Mouse (Mus musculus) testis, adult 2 months (tissue): Measurements from ENCODE around the gene Plg. TPM values are rescaled to one million over a fixed set of nuclear protein-coding genes. Genes with fewer than 3 reads are reported as not detected.

ENCODE experiments used
- H3K27ac ChIP-seq: fragments of 200-500 bp; 2 replicates; pipeline ENCODE4 v1.5.1; 2012; ENCODE audit warnings: low read depth, low read length; ENCODE audit not compliant: control insufficient read depth, insufficient read depth
- H3K27me3 ChIP-seq: fragments of 200-500 bp; 2 replicates; pipeline ENCODE4 v1.6.1; 2012; ENCODE audit warnings: mild to moderate bottlenecking, low read length, moderate library complexity; ENCODE audit not compliant: control insufficient read depth, insufficient read depth
- H3K36me3 ChIP-seq: fragments of 200-500 bp; 2 replicates; pipeline ENCODE4 v1.6.1; 2012; ENCODE audit warnings: mild to moderate bottlenecking, low read length; ENCODE audit not compliant: control insufficient read depth, insufficient read depth
- H3K4me1 ChIP-seq: fragments of 200-500 bp; 2 replicates; pipeline ENCODE4 v1.6.1; 2012; ENCODE audit warnings: low read length; ENCODE audit not compliant: control insufficient read depth, insufficient read depth
- H3K4me3 ChIP-seq: fragments of 200-500 bp; 2 replicates; pipeline ENCODE4 v1.5.1; 2012; ENCODE audit warnings: low read depth, mild to moderate bottlenecking, low read length, moderate library complexity, mixed read lengths; ENCODE audit not compliant: control insufficient read depth
- CTCF ChIP-seq: fragments of 200-500 bp; IDR thresholded peaks from 2 replicates; pipeline ENCODE4 v1.5.1; 2012; ENCODE audit warnings: low read depth, mild to moderate bottlenecking, inconsistent platforms, low read length, moderate library complexity; ENCODE audit not compliant: control insufficient read depth, insufficient read depth, insufficient replicate concordance
- POLR2A ChIP-seq: fragments of 200-500 bp; IDR thresholded peaks from 2 replicates; pipeline ENCODE4 v1.6.1; 2012; ENCODE audit warnings: low read depth, mild to moderate bottlenecking, inconsistent platforms, low read length, moderate library complexity; ENCODE audit not compliant: control insufficient read depth
- polyA plus RNA-seq: library from polyadenylated mRNA; depleted of rRNA; stranded (reverse); fragments of >200 nt; gene quantifications from 2 replicates; pipeline ENCODE4 v1.2.3, GENCODE M21; 2012

Gene Plg
- polyA plus RNA-seq, 1 experiment = 0.06 TPM

DNA sequence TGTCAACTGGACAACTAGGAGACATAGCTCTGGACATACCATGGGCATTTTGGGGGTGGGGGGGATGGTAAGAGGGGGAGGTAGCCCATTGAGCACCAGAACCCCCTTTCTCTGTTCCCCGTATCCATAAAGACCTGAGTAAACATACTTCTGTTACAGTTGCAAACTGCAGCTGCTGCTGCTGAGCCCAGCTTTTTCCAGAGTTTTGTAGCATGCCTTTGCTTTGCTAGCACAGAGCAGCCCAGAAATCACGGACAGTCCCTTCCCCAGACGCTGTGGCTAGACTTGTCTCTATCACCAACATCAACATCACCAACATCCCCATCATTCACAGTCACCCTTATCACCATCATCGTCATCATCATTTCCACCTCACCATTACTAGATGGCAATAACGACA is 37.3 kb downstream of the Plg start:
- Histone ChIP-seq H3K27ac (no peak overlapping the region), H3K36me3 (no peaks in the 10 kb centered on the region), H3K4me1 (peaks cover under 1% of the 10 kb centered on the region), H3K4me3 (no peak overlapping the region), H3K27me3 (no peaks in the 10 kb centered on the region)
- TF ChIP-seq POLR2A (no peak), CTCF (no peak)

DNA sequence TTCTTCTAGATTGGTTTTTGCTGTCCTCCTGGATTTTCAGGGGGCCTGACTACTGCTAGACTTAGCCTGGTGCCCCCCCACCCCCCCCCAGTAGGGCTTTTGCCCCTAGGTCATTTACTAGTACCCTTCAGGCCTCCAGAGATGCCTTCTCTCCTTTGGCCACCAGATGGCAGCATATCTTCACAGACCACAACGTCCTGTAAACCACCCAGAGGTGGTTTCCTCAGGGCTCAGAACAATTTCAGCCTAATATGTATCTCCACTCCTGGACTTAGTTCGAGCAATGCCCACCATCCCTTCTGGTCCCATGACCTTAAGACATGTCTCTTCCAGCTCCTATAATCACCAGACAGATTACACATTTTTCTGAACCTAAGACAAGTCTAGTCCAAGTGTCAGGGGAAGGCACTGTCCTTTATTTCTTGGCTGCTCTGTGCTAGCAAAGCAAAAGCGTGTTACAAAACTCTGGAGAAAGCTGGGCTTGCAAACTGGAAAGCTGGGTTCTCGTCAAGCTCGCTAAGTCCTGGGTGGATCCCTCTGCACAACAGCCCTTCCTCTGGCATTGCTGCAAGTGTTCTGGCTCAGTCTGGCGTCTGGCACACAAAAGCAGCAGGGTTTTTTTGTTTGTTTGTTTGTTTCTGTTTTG is 38.0 kb downstream of the Plg start:
- TF ChIP-seq CTCF (peak; percentile 57; the same call in 1 of the 2 replicates), POLR2A (no peak)
- H3K27me3 ChIP-seq = no peaks in the 10 kb centered on the region
- H3K4me1 ChIP-seq = peaks cover 3% of the 10 kb centered on the region
- no peak overlapping the region for H3K4me3 ChIP-seq
- no peak overlapping the region; the same call in 1 of the 2 replicates for H3K27ac ChIP-seq
- no peaks in the 10 kb centered on the region for H3K36me3 ChIP-seq

DNA sequence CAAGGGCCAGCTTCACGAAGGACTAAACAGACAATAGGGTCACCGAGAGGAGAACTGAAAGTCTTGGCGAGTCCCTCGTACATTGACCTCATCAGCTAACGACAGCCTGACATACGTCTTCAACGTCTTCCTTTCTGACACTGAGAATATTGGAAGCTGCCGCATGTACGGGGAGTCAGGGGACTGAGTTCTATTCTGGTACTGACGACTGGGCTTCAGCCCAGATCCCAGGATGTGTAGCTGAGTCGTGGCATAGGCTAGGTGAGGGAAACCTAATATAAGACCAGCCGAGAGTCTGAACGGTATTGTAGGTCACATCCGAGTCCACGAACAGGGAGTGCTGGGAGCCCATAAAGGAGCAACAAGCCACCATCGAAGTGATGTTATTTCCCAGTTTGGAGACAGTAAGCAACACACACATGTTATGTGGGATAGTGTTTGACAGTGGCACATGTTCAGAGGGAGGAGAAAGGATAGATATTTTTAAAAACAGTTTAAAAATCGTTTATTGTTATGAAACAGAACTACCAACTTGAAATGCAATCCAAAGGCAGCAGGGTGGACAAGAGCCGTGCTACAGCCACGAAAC is 41.2 kb downstream of the Plg start:
- Histone ChIP-seq H3K27ac (no peak overlapping the region), H3K36me3 (no peaks in the 10 kb centered on the region), H3K27me3 (no peaks in the 10 kb centered on the region), H3K4me3 (peak overlapping the region; percentile 7; the same call in 1 of the 2 replicates), H3K4me1 (peaks cover 3% of the 10 kb centered on the region)
- TF ChIP-seq CTCF = no peak
- no peak for TF ChIP-seq POLR2A

DNA sequence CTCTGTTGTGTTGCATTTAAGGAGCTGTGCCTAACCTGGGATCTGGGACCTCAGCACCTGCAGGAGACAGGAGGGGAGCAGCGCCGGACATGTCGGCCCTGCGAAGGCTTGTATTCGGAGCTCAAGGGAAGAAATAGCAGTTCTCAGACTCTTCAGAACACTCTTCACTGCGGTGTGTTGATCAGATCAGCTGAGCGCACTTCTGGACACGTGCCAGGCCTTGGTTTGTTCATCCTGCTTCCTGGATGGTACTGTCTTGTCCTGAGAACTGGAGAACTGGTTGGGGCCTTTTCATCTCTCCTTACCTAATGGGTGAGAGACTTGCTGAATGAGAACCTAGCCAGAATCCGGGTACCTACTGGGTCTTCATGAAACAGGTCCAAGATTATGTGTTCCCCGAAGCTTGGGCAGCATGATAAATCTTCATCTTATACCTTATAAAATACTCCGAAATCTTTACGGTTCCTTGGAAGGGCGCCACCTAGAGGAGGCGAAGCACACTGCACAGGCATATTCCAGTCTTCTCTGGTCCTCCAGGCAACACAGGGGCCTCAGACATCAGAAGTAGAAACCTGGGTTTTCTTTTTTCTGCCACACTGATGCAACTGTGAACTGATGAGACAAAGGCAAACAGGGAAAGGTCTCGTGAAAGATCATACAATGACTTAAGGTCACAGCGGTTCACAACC is 42.6 kb downstream of the Plg start:
- TF ChIP-seq CTCF (peak; percentile 78; the same call in 1 of the 2 replicates), POLR2A (no peak)
- Histone ChIP-seq H3K27me3 (no peaks in the 10 kb centered on the region), H3K27ac (no peak overlapping the region), H3K4me1 (peaks cover 3% of the 10 kb centered on the region), H3K36me3 (no peaks in the 10 kb centered on the region), H3K4me3 (peak overlapping the region; percentile 85)

DNA sequence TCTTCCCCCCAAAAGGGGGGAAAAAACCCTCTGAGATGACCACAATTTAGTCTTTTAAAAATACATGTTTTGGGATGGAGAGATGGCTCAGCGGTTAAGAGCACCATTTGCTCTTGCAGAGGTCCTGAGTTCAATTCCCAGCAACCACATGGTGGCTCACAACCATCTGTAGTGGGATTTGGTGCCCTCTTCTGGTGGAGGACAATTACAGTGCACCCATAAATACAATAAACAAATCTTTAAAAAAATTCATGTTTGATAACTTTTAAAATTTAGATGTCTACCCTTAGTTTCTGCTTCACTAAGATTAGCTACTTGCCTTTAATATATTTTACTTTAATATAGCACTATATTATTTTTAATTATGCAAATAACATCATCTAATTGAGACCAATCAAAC is 43.7 kb downstream of the Plg start:
- H3K36me3 ChIP-seq = no peaks in the 10 kb centered on the region
- no peaks in the 10 kb centered on the region for H3K27me3 ChIP-seq
- H3K4me3 ChIP-seq = no peak overlapping the region
- H3K4me1 ChIP-seq = peaks cover 3% of the 10 kb centered on the region
- TF ChIP-seq CTCF (no peak), POLR2A (no peak)
- no peak overlapping the region for H3K27ac ChIP-seq

DNA sequence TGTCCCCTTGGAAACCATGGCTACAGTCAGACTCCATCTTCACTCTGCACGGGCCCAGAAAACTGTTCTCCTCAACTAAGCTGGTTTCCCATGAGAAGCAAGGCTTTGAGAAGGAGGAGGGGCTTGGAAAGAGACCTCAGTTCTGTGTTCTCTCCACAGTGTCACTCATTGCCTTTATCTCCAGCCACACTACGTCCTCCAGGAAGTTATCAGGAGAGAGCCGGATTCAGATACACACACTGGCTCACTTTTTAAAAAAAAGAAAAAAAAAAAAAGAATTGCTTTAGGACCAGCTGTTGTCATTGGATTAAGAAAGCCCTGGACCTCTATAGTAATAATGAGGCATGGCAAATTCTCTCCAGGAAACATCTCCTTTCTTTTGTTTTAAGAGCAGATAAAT is 48.7 kb downstream of the Plg start:
- TF ChIP-seq POLR2A = no peak
- no peak for TF ChIP-seq CTCF
- H3K27ac ChIP-seq = no peak overlapping the region

DNA sequence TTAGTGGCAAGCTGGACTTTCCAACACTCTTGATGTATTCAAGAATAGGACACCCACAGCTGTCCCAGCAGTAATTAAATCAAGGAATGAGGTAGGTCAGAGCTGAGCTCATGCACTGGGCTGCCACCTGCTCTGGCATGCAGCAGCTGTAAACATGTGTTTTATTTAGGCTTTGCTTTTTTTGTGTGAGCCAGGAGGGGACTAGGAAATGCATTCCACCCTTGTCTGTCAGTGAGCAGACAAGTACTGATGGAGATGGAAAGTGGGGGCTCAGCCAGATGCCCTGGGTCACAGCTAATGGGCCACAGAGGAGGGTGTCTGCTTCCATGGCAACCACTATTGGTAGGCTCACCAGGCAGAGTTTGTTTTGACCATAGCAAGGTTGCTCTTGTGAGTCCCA is 50.0 kb downstream of the Plg start:
- Histone ChIP-seq H3K36me3 (no peaks in the 10 kb centered on the region), H3K4me3 (no peak overlapping the region), H3K27ac (no peak overlapping the region), H3K4me1 (no peaks in the 10 kb centered on the region), H3K27me3 (no peaks in the 10 kb centered on the region)
- TF ChIP-seq CTCF = no peak
- no peak for TF ChIP-seq POLR2A

More for the DNA sequence above, 48.7 kb downstream of the Plg start:
- Histone ChIP-seq H3K36me3 (no peaks in the 10 kb centered on the region), H3K4me3 (no peak overlapping the region), H3K4me1 (no peaks in the 10 kb centered on the region), H3K27me3 (no peaks in the 10 kb centered on the region)
